In the genomic region with DNA sequence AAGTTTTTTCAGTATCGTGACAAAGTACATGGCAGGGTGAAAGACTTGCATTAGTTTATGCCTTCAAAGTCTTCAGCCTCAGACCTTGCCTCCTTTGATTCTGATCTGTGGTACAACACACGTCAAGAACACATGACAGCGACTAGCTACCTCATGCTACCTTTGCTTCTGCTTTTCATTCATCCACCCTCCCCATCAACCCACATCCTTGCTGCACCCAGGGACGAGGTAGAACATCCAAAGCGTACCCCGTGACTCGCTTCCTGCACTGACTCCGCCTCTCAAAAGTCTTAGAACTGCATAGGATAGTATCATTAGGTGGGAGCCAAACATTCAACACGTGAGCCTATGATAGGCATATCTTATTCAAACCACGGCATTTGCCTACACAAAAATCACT, we compare ENCODE assay signal across 25 mouse cellular contexts.
DNase-seq lines count a peak whose midpoint lies in the region; ATAC-seq and TF ChIP-seq lines count a peak whose summit lies in the region.
"Had no signal": no experiment of that assay in that cellular context is flagged by ENCODE, and none has a peak within 500 bp of the region (broad histone marks: within the 10 kb centered on the region; RNA-seq: fewer than 3 reads in every experiment).

No protein-coding gene starts in this region.

- H3K27me3 ChIP-seq in spleen, adult 2 months (ENCODE audit: control insufficient read depth, insufficient read depth, low read length): no peaks in the 10 kb centered on the region
- no peaks in the 10 kb centered on the region for H3K27me3 ChIP-seq in splenic B cell, adult 2 months (ENCODE audit: control insufficient read depth, insufficient read depth, low read length, poor library complexity, severe bottlenecking)
- H3K27me3 ChIP-seq in lung, postnatal 0 days (replicated peaks; ENCODE audit: insufficient read depth, low read length): no peaks in the 10 kb centered on the region
- H3K27me3 ChIP-seq: embryonic facial prominence, embryonic 15.5 days; heart, embryonic 12.5 days; hindbrain, embryonic 15.5 days; limb, embryonic 12.5 days; liver, embryonic 12.5 days; midbrain, embryonic 12.5 days had no signal

- ATAC-seq in hematopoietic stem cell, adult 5-6 weeks (replicated peaks in 1 of 2; ENCODE audit: insufficient read depth in 1 of 2, low FRiP score in 2 of 2, low TSS enrichment in 1 of 2, low read depth in 1 of 2, poor library complexity in 2 of 2, severe bottlenecking in 2 of 2): peak; percentile 66 to 82
- ATAC-seq in lung, postnatal 0 days: no peak
- ATAC-seq: liver, embryonic 12.5 days; Patski had no signal

- TF ChIP-seq POLR2A in spleen, adult 2 months (IDR thresholded peaks at IDR 0.05; ENCODE audit: low read depth, low read length): no peak

- WGBS in spleen, adult 2 months: 36% methylated on average over 10 of the region's 10 CpGs
- 89% methylated on average over 10 of the region's 10 CpGs for WGBS in lung, postnatal 0 days

- peaks cover 4% of the 10 kb centered on the region; the same call in 1 of the 2 replicates for H3K4me1 ChIP-seq in spleen, adult 2 months (ENCODE audit: control insufficient read depth, insufficient read depth, insufficient read length)
- no peaks in the 10 kb centered on the region for H3K4me1 ChIP-seq in lung, postnatal 0 days (ENCODE audit: insufficient read depth, low read depth, low read length)
- H3K4me1 ChIP-seq: embryonic facial prominence, embryonic 15.5 days; forebrain, embryonic 10.5 days; heart, embryonic 12.5 days; hindbrain, embryonic 15.5 days; limb, embryonic 12.5 days; liver, embryonic 12.5 days; midbrain, embryonic 12.5 days had no signal

- H3K9ac ChIP-seq in lung, postnatal 0 days (replicated peaks; ENCODE audit: low read depth): no peak overlapping the region
- H3K9ac ChIP-seq: embryonic facial prominence, embryonic 15.5 days; heart, embryonic 12.5 days; hindbrain, embryonic 15.5 days; limb, embryonic 12.5 days; liver, embryonic 12.5 days; midbrain, embryonic 12.5 days had no signal

- H3K9me3 ChIP-seq in lung, postnatal 0 days (ENCODE audit: low read length): no peaks in the 10 kb centered on the region
- H3K9me3 ChIP-seq: embryonic facial prominence, embryonic 15.5 days; forebrain, embryonic 10.5 days; heart, embryonic 12.5 days; hindbrain, embryonic 15.5 days; limb, embryonic 12.5 days; liver, embryonic 12.5 days; midbrain, embryonic 12.5 days had no signal

- H3K4me2 ChIP-seq in lung, postnatal 0 days (replicated peaks; ENCODE audit: low read depth, low read length): no peak overlapping the region
- H3K4me2 ChIP-seq: embryonic facial prominence, embryonic 15.5 days; heart, embryonic 12.5 days; hindbrain, embryonic 15.5 days; limb, embryonic 12.5 days; liver, embryonic 12.5 days; midbrain, embryonic 12.5 days had no signal

- no peak overlapping the region for H3K4me3 ChIP-seq in spleen, adult 2 months (ENCODE audit: extremely low read depth, insufficient read depth, insufficient read length)
- no peak overlapping the region for H3K4me3 ChIP-seq in lung, postnatal 0 days (ENCODE audit: low read depth, low read length)
- H3K4me3 ChIP-seq: embryonic facial prominence, embryonic 15.5 days; forebrain, embryonic 10.5 days; gastrocnemius, adult 2 months; heart, embryonic 12.5 days; hindbrain, embryonic 15.5 days; limb, embryonic 12.5 days; liver, embryonic 12.5 days; midbrain, embryonic 12.5 days had no signal

- TF ChIP-seq CTCF in spleen, adult 2 months (IDR thresholded peaks at IDR 0.05; ENCODE audit: extremely low read depth, insufficient read depth, insufficient read length, insufficient replicate concordance): no peak
- no peak for TF ChIP-seq CTCF in lung, postnatal 0 days (IDR thresholded peaks at IDR 0.05)

- no peak for TF ChIP-seq EP300 in lung, postnatal 0 days (IDR thresholded peaks at IDR 0.05)

- no peaks in the 10 kb centered on the region for H3K36me3 ChIP-seq in spleen, adult 2 months (ENCODE audit: control insufficient read depth, insufficient read depth, low read length)
- H3K36me3 ChIP-seq in splenic B cell, adult 2 months (ENCODE audit: control insufficient read depth, insufficient read depth, low read length, poor library complexity, severe bottlenecking): no peaks in the 10 kb centered on the region
- no peaks in the 10 kb centered on the region for H3K36me3 ChIP-seq in lung, postnatal 0 days (ENCODE audit: insufficient read depth, low read length)
- H3K36me3 ChIP-seq: embryonic facial prominence, embryonic 15.5 days; forebrain, embryonic 10.5 days; heart, embryonic 12.5 days; hindbrain, embryonic 15.5 days; limb, embryonic 12.5 days; liver, embryonic 12.5 days; midbrain, embryonic 12.5 days had no signal

- H3K27ac ChIP-seq in spleen, adult 2 months (ENCODE audit: insufficient read depth, low read length): no peak overlapping the region
- H3K27ac ChIP-seq in lung, postnatal 0 days (ENCODE audit: low read length): no peak overlapping the region
- H3K27ac ChIP-seq: embryonic facial prominence, embryonic 15.5 days; forebrain, embryonic 10.5 days; gastrocnemius, adult 2 months; hindbrain, embryonic 15.5 days; kidney, postnatal 0 days; limb, embryonic 12.5 days; liver, embryonic 12.5 days; midbrain, embryonic 12.5 days had no signal

- peak; percentile 7 to 69 for DNase-seq in spleen, adult 2 months (ENCODE audit: low read depth in 1 of 2, low spot score in 2 of 2)
- DNase-seq in spleen, adult 18-20 months: no peak
- DNase-seq in splenic B cell, adult 2 months (ENCODE audit: low read depth, low spot score): peak; percentile 66
- DNase-seq in thymus, postnatal 4 days: peak; percentile 38
- DNase-seq in adrenal gland, adult 2 months: no peak
- no peak for DNase-seq in lung, postnatal 0 days (ENCODE audit: low spot score)
- no peak for DNase-seq in left cerebral cortex, adult 18-20 months (ENCODE audit: low spot score in 2 of 2)
- DNase-seq: cerebellum, adult 9-10 months; gastrocnemius, adult 2 months; heart, adult 11 months; heart, postnatal 36 days; kidney, adult 18-20 months; lung, adult 2 months; lung, postnatal 4 days; right cerebral cortex, postnatal 25 days had no signal

Comparison
In these comparisons a context has a peak if more than half of its experiments do, and no peak if none do; other contexts are left out.
1. DNase-seq: peak in spleen, adult 2 months (2 of 2), splenic B cell, adult 2 months (single experiment) and thymus, postnatal 4 days (single experiment); none in spleen, adult 18-20 months (0 of 2), adrenal gland, adult 2 months (single experiment), lung, postnatal 0 days (single experiment) and left cerebral cortex, adult 18-20 months (0 of 2).